Mouse (Mus musculus): ENCODE data around the gene Gm20604.

Gm20604 gene

GRCm38 (mm10) chr12:102743036-102743588 lies 15.4 kb downstream of the Gm20604 start:
- no peak for DNase-seq (ENCODE audit: extremely low spot score, low read depth, low spot score)

GRCm38 (mm10) chr12:102742056-102742455 lies 16.4 kb downstream of the Gm20604 start:
- no peak for DNase-seq (ENCODE audit: extremely low spot score, low read depth, low spot score)

- no peak for DNase-seq (ENCODE audit: extremely low spot score, low read depth, low spot score)
Observed at GRCm38 (mm10) chr12:102740285-102740684, 18.2 kb downstream of the Gm20604 start.

- no peak for DNase-seq (ENCODE audit: extremely low spot score, low read depth, low spot score)
Observed at GRCm38 (mm10) chr12:102739096-102739495, 19.4 kb downstream of the Gm20604 start.

- no peak for DNase-seq (ENCODE audit: extremely low spot score, low read depth, low spot score)
Observed at GRCm38 (mm10) chr12:102733381-102733780, 25.1 kb downstream of the Gm20604 start.

GRCm38 (mm10) chr12:102730798-102731619 lies 27.5 kb downstream of the Gm20604 start:
- DNase-seq (ENCODE audit: extremely low spot score, low read depth, low spot score): peak; percentile 69

- DNase-seq (ENCODE audit: extremely low spot score, low read depth, low spot score): peak; percentile 86
Observed at GRCm38 (mm10) chr12:102729855-102730797, 28.3 kb downstream of the Gm20604 start.

- no peak for DNase-seq (ENCODE audit: extremely low spot score, low read depth, low spot score)
Observed at GRCm38 (mm10) chr12:102725761-102726175, 32.7 kb downstream of the Gm20604 start.

GRCm38 (mm10) chr12:102725146-102725545 lies 33.3 kb downstream of the Gm20604 start:
- DNase-seq (ENCODE audit: extremely low spot score, low read depth, low spot score): no peak

GRCm38 (mm10) chr12:102723861-102724260 lies 34.6 kb downstream of the Gm20604 start:
- DNase-seq (ENCODE audit: extremely low spot score, low read depth, low spot score): no peak

- DNase-seq (ENCODE audit: extremely low spot score, low read depth, low spot score): no peak
Observed at GRCm38 (mm10) chr12:102722966-102723365, 35.5 kb downstream of the Gm20604 start.

- DNase-seq (ENCODE audit: extremely low spot score, low read depth, low spot score): no peak
Observed at GRCm38 (mm10) chr12:102722451-102722850, 36.0 kb downstream of the Gm20604 start.

GRCm38 (mm10) chr12:102719552-102720315 lies 38.7 kb downstream of the Gm20604 start:
- DNase-seq (ENCODE audit: extremely low spot score, low read depth, low spot score): no peak

- no peak for DNase-seq (ENCODE audit: extremely low spot score, low read depth, low spot score)
Observed at GRCm38 (mm10) chr12:102714654-102715395, 43.6 kb downstream of the Gm20604 start.

GRCm38 (mm10) chr12:102714116-102714515 lies 44.4 kb downstream of the Gm20604 start:
- DNase-seq (ENCODE audit: extremely low spot score, low read depth, low spot score): no peak

- no peak for DNase-seq (ENCODE audit: extremely low spot score, low read depth, low spot score)
Observed at GRCm38 (mm10) chr12:102713153-102713865, 45.2 kb downstream of the Gm20604 start.

- DNase-seq (ENCODE audit: extremely low spot score, low read depth, low spot score): no peak
Observed at GRCm38 (mm10) chr12:102710851-102711375, 47.6 kb downstream of the Gm20604 start.

GRCm38 (mm10) chr12:102709896-102710295 lies 48.6 kb downstream of the Gm20604 start:
- DNase-seq (ENCODE audit: extremely low spot score, low read depth, low spot score): no peak

- no peak for DNase-seq (ENCODE audit: extremely low spot score, low read depth, low spot score)
Observed at GRCm38 (mm10) chr12:102708220-102708619, 50.3 kb downstream of the Gm20604 start.

Measured in hindlimb bud, embryonic 11.5 days (tissue).